Mouse (Mus musculus) MEL (cell line): Measurements from ENCODE around the gene Llgl1.

Experiments
- BHLHE40 ChIP-seq: IDR thresholded peaks from 2 replicates; pipeline ENCODE4 v1.6.1; 2012; ENCODE audit warnings: low read depth, mild to moderate bottlenecking, inconsistent platforms, low read length, improper control_type of control experiment, borderline replicate concordance
- CTCF ChIP-seq, 3 experiments: IDR thresholded peaks in 2 of 3; conservative IDR thresholded peaks in 1 of 3; 2 replicates each; pipeline ENCODE4 v1.5.1; 2011 to 2012; ENCODE audit warnings: low read length in 3 of 3, low read depth in 2 of 3, mild to moderate bottlenecking in 2 of 3, improper control_type of control experiment in 1 of 3, inconsistent platforms in 1 of 3, mixed read lengths in 1 of 3, moderate library complexity in 1 of 3; ENCODE audit not compliant: control insufficient read depth in 1 of 3, insufficient read depth in 1 of 3, poor library complexity in 1 of 3, severe bottlenecking in 1 of 3
- JUND ChIP-seq: IDR thresholded peaks from 2 replicates; pipeline ENCODE4 v1.6.1; 2011; ENCODE audit warnings: low read depth, mild to moderate bottlenecking, improper control_type of control experiment, low read length
- POLR2A ChIP-seq, 2 experiments: IDR thresholded peaks; 2 replicates each; pipeline ENCODE4 v1.6.1; 2011 to 2012; ENCODE audit warnings: low read length in 2 of 2, mild to moderate bottlenecking in 2 of 2, control low read depth in 1 of 2, improper control_type of control experiment in 1 of 2, low read depth in 1 of 2, moderate library complexity in 1 of 2; ENCODE audit not compliant: control insufficient read depth in 1 of 2, insufficient read depth in 1 of 2, poor library complexity in 1 of 2

DNA sequence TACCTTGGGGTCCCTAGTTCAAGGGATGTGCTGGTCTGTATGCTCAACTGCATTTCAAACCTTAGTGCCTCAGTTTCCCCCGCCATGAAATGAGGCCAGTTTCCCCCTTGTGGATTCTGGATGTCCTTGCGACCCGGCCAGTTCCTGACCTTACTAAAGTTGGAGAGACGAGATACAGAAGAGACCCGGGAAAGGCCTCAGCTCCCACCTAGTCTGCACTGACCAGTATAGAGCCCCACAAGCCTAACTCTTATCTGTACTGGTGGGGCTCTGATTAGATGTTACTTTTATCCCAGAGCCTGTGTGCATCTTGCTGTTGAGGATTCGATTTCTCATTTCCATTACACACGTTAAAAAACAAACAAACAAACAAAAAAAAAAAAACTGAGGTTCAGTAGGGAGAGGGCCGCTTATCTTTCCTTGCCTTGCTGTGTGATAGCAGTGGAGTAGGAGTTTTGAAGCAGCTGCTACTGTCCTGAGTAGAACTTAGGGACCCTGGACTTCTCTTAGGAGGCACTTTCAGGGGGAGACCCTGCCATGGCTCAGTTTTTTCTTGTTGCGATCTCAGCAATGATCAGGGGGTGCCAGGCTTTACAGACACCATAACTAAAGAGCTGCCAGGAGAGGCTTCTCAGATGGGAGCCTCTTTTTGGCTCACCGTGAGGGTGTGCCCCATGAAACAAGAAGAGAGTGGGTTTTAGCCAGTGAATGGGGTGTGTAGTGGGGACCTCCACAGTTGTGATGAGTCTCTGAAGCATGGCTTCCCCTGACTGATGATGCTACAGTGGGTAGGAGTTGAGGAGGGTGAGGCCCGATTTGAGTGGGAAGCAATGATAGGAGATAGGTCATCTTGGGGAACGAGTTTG lies 1.0 kb downstream of the Llgl1 start:
- TF ChIP-seq BHLHE40 = no peak
- TF ChIP-seq CTCF (IDR thresholded peaks at IDR 0.05 in 2 of 3, conservative IDR thresholded peaks at IDR 0.05 in 1 of 3; ENCODE audit: control insufficient read depth in 1 of 3, insufficient read depth in 1 of 3, low read depth in 2 of 3, low read length in 3 of 3, poor library complexity in 1 of 3, severe bottlenecking in 1 of 3) = no peak; a peak in 1 of 6 replicates
- TF ChIP-seq JUND = no peak
- TF ChIP-seq POLR2A (IDR thresholded peaks at IDR 0.05; ENCODE audit: control insufficient read depth in 1 of 2, insufficient read depth in 1 of 2, low read depth in 1 of 2, low read length in 2 of 2, poor library complexity in 1 of 2) = no peak
